ENCODE assay signal across 27 mouse cellular contexts in genomic region chrX:93301798-93302197, GRCm38 (mm10). TPM values are rescaled to one million over a fixed set of nuclear protein-coding genes. Genes with fewer than 3 reads are reported as not detected.
DNase-seq lines count a peak whose midpoint lies in the region; ATAC-seq and TF ChIP-seq lines count a peak whose summit lies in the region.
"Had no signal": no experiment of that assay in that cellular context is flagged by ENCODE, and none has a peak within 500 bp of the region (broad histone marks: within the 10 kb centered on the region; RNA-seq: fewer than 3 reads in every experiment).

No protein-coding gene starts in this region.

- H3K27ac ChIP-seq in midbrain, embryonic 12.5 days (replicated peaks), result no peak overlapping the region
- H3K27ac ChIP-seq in midbrain, embryonic 16.5 days (ENCODE audit: low read length), result no peak overlapping the region
- H3K27ac ChIP-seq in forebrain, embryonic 15.5 days (replicated peaks), result peak overlapping the region; percentile 42
- H3K27ac ChIP-seq: embryonic facial prominence, embryonic 15.5 days; heart, embryonic 10.5 days; hindbrain, embryonic 14.5 days; intestine, embryonic 15.5 days had no signal

- peak; percentile 18 for DNase-seq in embryo, embryonic 10.5 days (ENCODE audit: low spot score)
- DNase-seq in embryo, embryonic 10 days (ENCODE audit: low spot score), result no peak
- peak; percentile 92 for DNase-seq in brain, embryonic 14.5 days (ENCODE audit: low read depth)
- DNase-seq in heart, adult 11 months, result no peak
- DNase-seq in layer of hippocampus, postnatal 14 days (ENCODE audit: low spot score in 2 of 2), result no peak
- DNase-seq: adrenal gland, adult 8-10 months; adrenal gland, postnatal 36 days; B cell, adult 2 months; cerebellum, adult 11 months; cerebellum, adult 8-10 months; cerebellum, postnatal 14 days; gastrocnemius, postnatal 36 days; heart, adult 18-20 months; heart, postnatal 10 days; heart, postnatal 4 days had no signal

- H3K4me3 ChIP-seq in midbrain, embryonic 12.5 days, result no peak overlapping the region
- H3K4me3 ChIP-seq in midbrain, embryonic 16.5 days (ENCODE audit: low read depth, low read length), result no peak overlapping the region
- no peak overlapping the region for H3K4me3 ChIP-seq in forebrain, embryonic 15.5 days
- H3K4me3 ChIP-seq: embryonic facial prominence, embryonic 15.5 days; erythroblast, embryonic 14.5 days; heart, embryonic 10.5 days; intestine, embryonic 15.5 days had no signal

- peaks cover 72% of the 10 kb centered on the region for H3K27me3 ChIP-seq in midbrain, embryonic 12.5 days
- peaks cover 25% of the 10 kb centered on the region for H3K27me3 ChIP-seq in midbrain, embryonic 16.5 days (ENCODE audit: control insufficient read depth, insufficient read depth, low read depth, low read length)
- no peaks in the 10 kb centered on the region for H3K27me3 ChIP-seq in forebrain, embryonic 15.5 days

- H3K4me2 ChIP-seq in midbrain, embryonic 12.5 days (replicated peaks), result no peak overlapping the region
- no peak overlapping the region for H3K4me2 ChIP-seq in midbrain, embryonic 16.5 days (ENCODE audit: low read length)
- H3K4me2 ChIP-seq in forebrain, embryonic 15.5 days (replicated peaks), result no peak overlapping the region
- H3K4me2 ChIP-seq: embryonic facial prominence, embryonic 15.5 days; hindbrain, embryonic 14.5 days; intestine, embryonic 15.5 days had no signal

- no peak overlapping the region for H3K9ac ChIP-seq in midbrain, embryonic 12.5 days (replicated peaks)
- H3K9ac ChIP-seq in midbrain, embryonic 16.5 days (ENCODE audit: low read depth, low read length), result no peak overlapping the region
- no peak overlapping the region for H3K9ac ChIP-seq in forebrain, embryonic 15.5 days (replicated peaks)
- H3K9ac ChIP-seq: embryonic facial prominence, embryonic 15.5 days; hindbrain, embryonic 14.5 days; intestine, embryonic 15.5 days had no signal

- H3K9me3 ChIP-seq in midbrain, embryonic 12.5 days, result no peaks in the 10 kb centered on the region
- no peaks in the 10 kb centered on the region for H3K9me3 ChIP-seq in midbrain, embryonic 16.5 days (replicated peaks; ENCODE audit: control insufficient read depth, low read length, poor library complexity, severe bottlenecking)
- no peaks in the 10 kb centered on the region for H3K9me3 ChIP-seq in forebrain, embryonic 15.5 days
- H3K9me3 ChIP-seq: embryonic facial prominence, embryonic 15.5 days; G1E; heart, embryonic 10.5 days; intestine, embryonic 15.5 days had no signal

- TF ChIP-seq CTCF in brain, embryonic 14.5 days (IDR thresholded peaks at IDR 0.05; ENCODE audit: borderline replicate concordance, extremely low read depth, insufficient read depth, insufficient read length), result no peak

- no peaks in the 10 kb centered on the region for H3K36me3 ChIP-seq in midbrain, embryonic 12.5 days
- no peaks in the 10 kb centered on the region for H3K36me3 ChIP-seq in midbrain, embryonic 16.5 days (ENCODE audit: control insufficient read depth, insufficient read depth, low read length)
- H3K36me3 ChIP-seq in forebrain, embryonic 15.5 days, result no peaks in the 10 kb centered on the region
- H3K36me3 ChIP-seq: embryonic facial prominence, embryonic 15.5 days; heart, embryonic 10.5 days; intestine, embryonic 15.5 days had no signal

- peaks cover 14% of the 10 kb centered on the region; the same call in 1 of the 2 replicates for H3K4me1 ChIP-seq in midbrain, embryonic 12.5 days
- H3K4me1 ChIP-seq in midbrain, embryonic 16.5 days (ENCODE audit: control insufficient read depth, insufficient read depth, low read length), result no peaks in the 10 kb centered on the region; the same call in 1 of the 2 replicates
- H3K4me1 ChIP-seq in forebrain, embryonic 15.5 days, result peaks cover 27% of the 10 kb centered on the region
- H3K4me1 ChIP-seq: intestine, embryonic 15.5 days had no signal

- WGBS in midbrain, embryonic 12.5 days, result 12% methylated on average over 7 of the region's 7 CpGs
- WGBS in midbrain, embryonic 16.5 days, result 14% methylated on average over 7 of the region's 7 CpGs
- 9% methylated on average over 7 of the region's 7 CpGs for WGBS in forebrain, embryonic 15.5 days

- peak; percentile 27; the same call in 1 of the 2 replicates for ATAC-seq in midbrain, embryonic 12.5 days (ENCODE audit: low FRiP score, low read depth)
- ATAC-seq in midbrain, embryonic 16.5 days, result no peak
- peak; percentile 52 for ATAC-seq in forebrain, embryonic 15.5 days (replicated peaks)
- ATAC-seq: CD4-positive, CD25-positive, alpha-beta regulatory T cell, adult 4 months; intestine, embryonic 15.5 days had no signal

- TF ChIP-seq POLR2A in brain, embryonic 14.5 days (IDR thresholded peaks at IDR 0.05; ENCODE audit: borderline replicate concordance, extremely low read depth, insufficient read depth, insufficient read length, poor library complexity, severe bottlenecking), result no peak

RNA-seq across cellular contexts. Expression of gene Arx, which starts 15.6 kb away (rescaled TPM):
- 13.9 and 25.5 TPM in 2 replicates for polyA plus RNA-seq in midbrain, embryonic 12.5 days (2016; fragmentation: Nextera tagmentation; extraction: Ambion mirVana)
- 3.7 and 8.5 TPM in 2 replicates for polyA plus RNA-seq in midbrain, embryonic 16.5 days (2015; fragmentation: Nextera tagmentation; extraction: Ambion mirVana)
- 47.6 and 100 TPM in 2 replicates for polyA plus RNA-seq in brain, embryonic 14.5 days (2012; rRNA removed)
- 62.6 and 62.8 TPM in 2 replicates for polyA plus RNA-seq in forebrain, embryonic 15.5 days (2015; fragmentation: Nextera tagmentation; extraction: Ambion mirVana)
- 10 to 100 TPM; 14.8 to 16.8 TPM for total RNA-seq in layer of hippocampus, postnatal 14 days (2021)
- total RNA-seq: common myeloid progenitor, adult 5-6 weeks; heart, adult 18-20 months; heart, postnatal 10 days; heart, postnatal 4 days had no signal
- polyA plus RNA-seq: CD4-positive, CD25-positive, alpha-beta regulatory T cell, adult 4 months; erythroblast, embryonic 14.5 days; heart, embryonic 14.5 days had no signal

Comparison
In these comparisons a context has a peak if more than half of its experiments do, and no peak if none do; other contexts are left out.
1. DNase-seq: peak in embryo, embryonic 10.5 days (single experiment) and brain, embryonic 14.5 days (single experiment); none in embryo, embryonic 10 days (single experiment), heart, adult 11 months (single experiment) and layer of hippocampus, postnatal 14 days (0 of 2).